Mouse (Mus musculus) kidney, adult 2 months (tissue): ENCODE results near the gene Rassf4.

Experiments used
- CTCF ChIP-seq: fragments of 200-500 bp; conservative IDR thresholded peaks from 2 replicates; pipeline ENCODE4 v1.5.1; 2011; ENCODE audit warnings: low read depth, mild to moderate bottlenecking, control low read depth, low read length, moderate library complexity, mixed read lengths; ENCODE audit not compliant: insufficient read depth, insufficient read length
- POLR2A ChIP-seq: fragments of 200-500 bp; IDR thresholded peaks from one replicate; pipeline ENCODE4 v1.6.1; 2011; ENCODE audit warnings: low read depth, low read length, control low read depth

DNA sequence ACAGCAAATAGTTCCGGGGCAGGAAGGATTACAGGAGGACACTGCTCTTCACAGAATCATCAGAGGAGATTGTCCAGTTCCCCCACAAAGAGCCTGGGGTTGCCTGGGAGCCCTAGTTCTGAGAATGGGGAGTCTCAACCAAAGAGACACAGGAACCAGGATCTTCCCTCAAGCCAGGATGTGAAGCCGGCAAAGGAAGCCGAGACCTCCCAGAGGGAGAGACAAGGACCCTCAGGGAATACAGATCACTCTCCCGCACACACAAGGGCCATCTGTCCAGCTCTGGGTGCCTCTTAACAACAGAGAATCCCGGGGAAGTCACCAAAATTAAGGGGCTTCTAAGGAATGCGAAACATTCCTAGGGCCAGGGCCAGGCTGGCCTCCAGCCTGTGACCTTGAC is 3.6 kb upstream of the Rassf4 start:
- TF ChIP-seq CTCF, result no peak
- TF ChIP-seq POLR2A, result no peak
